Mouse (Mus musculus) liver, postnatal 0 days (tissue): ENCODE measurements at regions not wholly inside any gene's neighbourhood (a gene's known extent, or its start where the extent isn't known, plus 50 kb on each side); places are given as distances from the start of the nearest gene placed in this dataset.

Source experiments
- CTCF ChIP-seq: sonication (generic); IDR thresholded peaks from 2 replicates; pipeline ENCODE4 v1.5.1; 2016; ENCODE audit warnings: antibody characterized with exemption, low read depth
- EP300 ChIP-seq: IDR thresholded peaks from 2 replicates; pipeline ENCODE4 v1.6.1; 2016; ENCODE audit warnings: antibody characterized with exemption, low read depth, mild to moderate bottlenecking

DNA sequence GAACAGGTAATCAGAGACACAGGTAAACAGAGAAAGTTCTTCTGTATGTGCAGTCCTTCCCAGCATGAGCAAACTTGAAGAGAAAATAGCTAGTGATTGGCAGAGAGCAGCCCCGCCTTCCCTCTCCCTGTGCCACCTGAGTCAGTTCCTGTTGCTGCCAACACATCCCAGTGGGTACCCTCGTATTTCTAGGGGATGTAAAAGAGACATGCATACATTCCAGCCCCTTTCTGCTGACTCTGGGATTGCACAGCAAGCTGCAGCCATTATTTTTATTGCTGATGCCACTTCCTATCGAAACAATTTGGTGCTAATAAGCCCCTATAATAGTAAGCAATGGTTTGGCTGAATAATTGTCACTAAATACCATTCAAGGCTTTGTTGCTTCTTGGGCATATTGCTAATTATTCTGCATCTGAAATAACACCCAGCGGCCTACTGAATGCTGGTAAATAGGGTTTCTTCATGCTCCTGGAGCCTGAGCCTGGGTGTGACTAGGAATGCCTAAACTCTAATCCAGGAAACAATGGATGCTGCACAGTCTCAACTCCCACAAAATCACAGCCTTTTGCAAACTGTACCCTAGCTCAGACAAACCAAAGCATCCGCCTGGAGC is 169.0 kb upstream of the Shisa6 start:
- TF ChIP-seq CTCF, result no peak
- no peak for TF ChIP-seq EP300
